Mouse (Mus musculus) heart, embryonic 11.5 days (tissue): ENCODE measurements around the gene Vps8. TPM values are rescaled to one million over a fixed set of nuclear protein-coding genes. Genes with fewer than 3 reads are reported as not detected.

ENCODE experiments used
- ATAC-seq: fragments of 200-750 bp; cut with Nextera tagmentation; replicated peaks from 2 replicates; pipeline ENCODE4 v1.8.0; 2017; ENCODE audit warnings: moderate library complexity; ENCODE audit not compliant: insufficient number of reproducible peaks, low FRiP score, low TSS enrichment
- H3K27ac ChIP-seq: fragments of 300-500 bp; sonication (generic); 2 replicates; pipeline ENCODE4 v1.5.1; 2014; ENCODE audit warnings: mild to moderate bottlenecking, low read depth, low read length
- H3K27me3 ChIP-seq: fragments of 300-500 bp; sonication (generic); 2 replicates; pipeline ENCODE4 v1.6.1; 2014; ENCODE audit warnings: mild to moderate bottlenecking, low read length, mixed read lengths; ENCODE audit not compliant: control insufficient read depth, insufficient read depth
- H3K36me3 ChIP-seq: fragments of 300-500 bp; sonication (generic); 2 replicates; pipeline ENCODE4 v1.6.1; 2014; ENCODE audit warnings: mild to moderate bottlenecking, low read length, moderate library complexity, mixed read lengths; ENCODE audit not compliant: control insufficient read depth, insufficient read depth
- H3K4me1 ChIP-seq: fragments of 300-500 bp; sonication (generic); 2 replicates; pipeline ENCODE4 v1.6.1; 2014; ENCODE audit warnings: low read length; ENCODE audit not compliant: control insufficient read depth, insufficient read depth
- H3K4me2 ChIP-seq: fragments of 300-500 bp; sonication (generic); 2 replicates; pipeline ENCODE4 v1.6.1; 2014; ENCODE audit warnings: mild to moderate bottlenecking, moderate library complexity
- H3K4me3 ChIP-seq: fragments of 300-500 bp; sonication (generic); 2 replicates; pipeline ENCODE4 v1.5.1; 2014; ENCODE audit warnings: low read depth, low read length
- H3K9ac ChIP-seq: fragments of 300-500 bp; sonication (generic); 2 replicates; pipeline ENCODE4 v1.6.1; 2014; ENCODE audit warnings: mild to moderate bottlenecking, low read depth, low read length, moderate library complexity
- H3K9me3 ChIP-seq: fragments of 300-500 bp; sonication (generic); replicated peaks from 2 replicates; pipeline ENCODE4 v1.6.1; 2016; ENCODE audit warnings: low read length; ENCODE audit not compliant: control insufficient read depth
- WGBS: fragments of 180-500 bp; shearing (Covaris S2); extraction: QIAGEN DNeasy Blood & Tissue Kit; methylation state at CpG from one replicate; pipeline ENCODE4 v1.1.7; 2014; ENCODE audit not compliant: insufficient replicate concordance; 5-methylcytosine and 5-hydroxymethylcytosine counted together
- polyA plus RNA-seq: library from polyadenylated mRNA; unstranded; fragments of >200 nt; fragmentation: Nextera tagmentation; extraction: Ambion mirVana; gene quantifications from 2 replicates; pipeline ENCODE4 v1.2.1, GENCODE M21; 2014

Gene Vps8
- polyA plus RNA-seq, 1 experiment from 2014 or later: 22.5 TPM

- no peak for ATAC-seq
- no peak overlapping the region; the same call in 1 of the 2 replicates for H3K27ac ChIP-seq
- no peaks in the 10 kb centered on the region for H3K27me3 ChIP-seq
- peaks cover 30% of the 10 kb centered on the region for H3K4me1 ChIP-seq
- H3K9ac ChIP-seq: no peak overlapping the region
- WGBS: 58% methylated on average over 3 of the region's 3 CpGs
- no peak overlapping the region for H3K4me2 ChIP-seq
- H3K9me3 ChIP-seq: no peaks in the 10 kb centered on the region
- H3K36me3 ChIP-seq: no peaks in the 10 kb centered on the region
- no peak overlapping the region for H3K4me3 ChIP-seq
Measured at GRCm38 (mm10) chr16:21497627-21498026, 74.7 kb downstream of the Vps8 start.

GRCm38 (mm10) chr16:21498984-21499383, 76.1 kb downstream of the Vps8 start:
- Histone ChIP-seq H3K9ac (no peak overlapping the region), H3K4me1 (peaks cover 30% of the 10 kb centered on the region), H3K27ac (peak overlapping the region; percentile 79), H3K4me3 (no peak overlapping the region), H3K4me2 (peak overlapping the region; percentile 33), H3K36me3 (no peaks in the 10 kb centered on the region), H3K9me3 (no peaks in the 10 kb centered on the region), H3K27me3 (no peaks in the 10 kb centered on the region)
- no peak for ATAC-seq
- 53% methylated on average over 4 of the region's 4 CpGs for WGBS

- Histone ChIP-seq H3K9me3 (no peaks in the 10 kb centered on the region), H3K36me3 (no peaks in the 10 kb centered on the region), H3K4me2 (peak overlapping the region; percentile 33), H3K4me1 (peaks cover 30% of the 10 kb centered on the region), H3K4me3 (no peak overlapping the region), H3K27ac (peak overlapping the region; percentile 79), H3K9ac (no peak overlapping the region), H3K27me3 (no peaks in the 10 kb centered on the region)
- 69% methylated on average over 7 of the region's 7 CpGs for WGBS
- no peak for ATAC-seq
Measured at GRCm38 (mm10) chr16:21499656-21500055, 76.7 kb downstream of the Vps8 start.

- Histone ChIP-seq H3K27me3 (no peaks in the 10 kb centered on the region), H3K4me2 (no peak overlapping the region), H3K9me3 (no peaks in the 10 kb centered on the region), H3K9ac (no peak overlapping the region), H3K4me1 (peaks cover 9% of the 10 kb centered on the region; the same call in 1 of the 2 replicates), H3K4me3 (no peak overlapping the region), H3K27ac (no peak overlapping the region), H3K36me3 (no peaks in the 10 kb centered on the region; the same call in 1 of the 2 replicates)
- 61% methylated on average over 9 of the region's 9 CpGs for WGBS
- no peak for ATAC-seq
Measured at GRCm38 (mm10) chr16:21518833-21519232, 95.9 kb downstream of the Vps8 start.

- Histone ChIP-seq H3K4me3 (no peak overlapping the region), H3K27me3 (no peaks in the 10 kb centered on the region), H3K27ac (no peak overlapping the region), H3K9ac (no peak overlapping the region), H3K36me3 (no peaks in the 10 kb centered on the region; the same call in 1 of the 2 replicates), H3K4me2 (no peak overlapping the region), H3K4me1 (peaks cover 12% of the 10 kb centered on the region), H3K9me3 (no peaks in the 10 kb centered on the region)
- ATAC-seq: no peak
Measured at GRCm38 (mm10) chr16:21519785-21520184, 96.9 kb downstream of the Vps8 start.

- ATAC-seq: no peak
- H3K27me3 ChIP-seq: no peaks in the 10 kb centered on the region
- H3K36me3 ChIP-seq: no peaks in the 10 kb centered on the region
- 74% methylated on average over 4 of the region's 4 CpGs for WGBS
- no peak overlapping the region for H3K27ac ChIP-seq
- H3K4me2 ChIP-seq: no peak overlapping the region
- H3K4me3 ChIP-seq: no peak overlapping the region
- H3K9me3 ChIP-seq: no peaks in the 10 kb centered on the region
- H3K4me1 ChIP-seq: peaks cover 20% of the 10 kb centered on the region
- H3K9ac ChIP-seq: no peak overlapping the region
Measured at GRCm38 (mm10) chr16:21523738-21524137, 100.8 kb downstream of the Vps8 start.

- H3K36me3 ChIP-seq: no peaks in the 10 kb centered on the region
- no peak overlapping the region for H3K9ac ChIP-seq
- H3K4me2 ChIP-seq: no peak overlapping the region
- 88% methylated on average over 1 of the region's 1 CpGs for WGBS
- no peaks in the 10 kb centered on the region for H3K9me3 ChIP-seq
- H3K27ac ChIP-seq: no peak overlapping the region
- no peaks in the 10 kb centered on the region for H3K27me3 ChIP-seq
- ATAC-seq: no peak
- no peak overlapping the region for H3K4me3 ChIP-seq
- peaks cover 12% of the 10 kb centered on the region for H3K4me1 ChIP-seq
Measured at GRCm38 (mm10) chr16:21525376-21525775, 102.5 kb downstream of the Vps8 start.

- H3K9me3 ChIP-seq: no peaks in the 10 kb centered on the region
- H3K9ac ChIP-seq: no peak overlapping the region
- no peak for ATAC-seq
- H3K36me3 ChIP-seq: no peaks in the 10 kb centered on the region
- peak overlapping the region; percentile 15 for H3K4me2 ChIP-seq
- H3K27ac ChIP-seq: peak overlapping the region; percentile 25; the same call in 1 of the 2 replicates
- 61% methylated on average over 10 of the region's 10 CpGs for WGBS
- H3K4me1 ChIP-seq: peaks cover 12% of the 10 kb centered on the region
- H3K4me3 ChIP-seq: no peak overlapping the region
- no peaks in the 10 kb centered on the region for H3K27me3 ChIP-seq
Measured at GRCm38 (mm10) chr16:21527271-21528007, 104.5 kb downstream of the Vps8 start.

- no peak overlapping the region for H3K27ac ChIP-seq
- ATAC-seq: no peak
- H3K4me1 ChIP-seq: no peaks in the 10 kb centered on the region
- no peak overlapping the region for H3K9ac ChIP-seq
- WGBS: 66% methylated on average over 4 of the region's 4 CpGs
- H3K36me3 ChIP-seq: peaks cover 4% of the 10 kb centered on the region; the same call in 1 of the 2 replicates
- no peak overlapping the region for H3K4me2 ChIP-seq
- H3K27me3 ChIP-seq: no peaks in the 10 kb centered on the region
- H3K9me3 ChIP-seq: no peaks in the 10 kb centered on the region
- H3K4me3 ChIP-seq: no peak overlapping the region
Measured at GRCm38 (mm10) chr16:21533503-21533902, 110.6 kb downstream of the Vps8 start.
